9 mouse cellular contexts compared by ENCODE assay signal in the genomic region with DNA sequence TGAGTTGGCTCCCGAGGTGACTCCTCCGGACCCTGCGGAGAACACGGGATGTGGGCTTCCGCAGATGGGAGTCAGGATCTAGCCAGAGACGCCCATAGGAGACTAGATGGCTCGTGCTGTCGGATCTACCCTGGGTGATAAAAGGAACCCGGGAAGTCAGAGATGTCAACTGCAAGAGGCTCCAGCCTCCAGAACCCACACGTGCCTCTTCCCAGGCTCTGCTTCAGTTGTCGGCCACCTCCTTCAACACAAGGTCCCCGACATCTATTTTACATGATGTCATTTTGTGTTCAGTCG. TPM values are rescaled to one million over a fixed set of nuclear protein-coding genes. Genes with fewer than 3 reads are reported as not detected.
DNase-seq lines count a peak whose midpoint lies in the region; ATAC-seq and TF ChIP-seq lines count a peak whose summit lies in the region.
"Had no signal": no experiment of that assay in that cellular context is flagged by ENCODE, and none has a peak within 500 bp of the region (broad histone marks: within the 10 kb centered on the region; RNA-seq: fewer than 3 reads in every experiment).

No protein-coding gene starts in this region.

- peak; percentile 21 for DNase-seq in embryo, embryonic 10 days (ENCODE audit: low spot score)
- no peak for DNase-seq in embryo, embryonic 9.5 days (ENCODE audit: extremely low spot score)
- DNase-seq in lung, postnatal 0 days (ENCODE audit: low spot score), result no peak
- DNase-seq in lung, postnatal 14 days, result no peak
- no peak for DNase-seq in adrenal gland, adult 8-10 months
- no peak for DNase-seq in urinary bladder, postnatal 4 days (ENCODE audit: low spot score in 2 of 2)

- no peaks in the 10 kb centered on the region for H3K36me3 ChIP-seq in lung, postnatal 0 days (ENCODE audit: insufficient read depth, low read length)
- no peaks in the 10 kb centered on the region for H3K36me3 ChIP-seq in limb, embryonic 12.5 days
- no peaks in the 10 kb centered on the region for H3K36me3 ChIP-seq in stomach, embryonic 14.5 days (ENCODE audit: control insufficient read depth, insufficient read depth, low read length)

- H3K27me3 ChIP-seq in lung, postnatal 0 days (replicated peaks; ENCODE audit: insufficient read depth, low read length), result no peaks in the 10 kb centered on the region
- peaks cover 20% of the 10 kb centered on the region for H3K27me3 ChIP-seq in limb, embryonic 12.5 days
- no peaks in the 10 kb centered on the region for H3K27me3 ChIP-seq in stomach, embryonic 14.5 days (ENCODE audit: control insufficient read depth, insufficient read depth, low read length)

- WGBS in lung, postnatal 0 days, result 20% methylated on average over 12 of the region's 13 CpGs
- 21% methylated on average over 13 of the region's 13 CpGs for WGBS in limb, embryonic 12.5 days
- 38% methylated on average over 13 of the region's 13 CpGs for WGBS in stomach, embryonic 14.5 days

- TF ChIP-seq CTCF in lung, postnatal 0 days (IDR thresholded peaks at IDR 0.05), result no peak

- TF ChIP-seq EP300 in lung, postnatal 0 days (IDR thresholded peaks at IDR 0.05), result no peak

- H3K9ac ChIP-seq in lung, postnatal 0 days (replicated peaks; ENCODE audit: low read depth), result no peak overlapping the region
- 0 out of 2 replicates have a peak overlapping the region, but pooled peaks have one; percentile 73 for H3K9ac ChIP-seq in limb, embryonic 12.5 days (replicated peaks)
- no peak overlapping the region for H3K9ac ChIP-seq in stomach, embryonic 14.5 days (replicated peaks; ENCODE audit: low read depth, low read length)

- ATAC-seq in lung, postnatal 0 days, result no peak
- ATAC-seq in limb, embryonic 12.5 days (ENCODE audit: insufficient number of reproducible peaks, insufficient read depth, low FRiP score, low TSS enrichment, low read depth), result no peak
- no peak for ATAC-seq in stomach, embryonic 14.5 days (ENCODE audit: insufficient number of reproducible peaks, insufficient read depth, low FRiP score, low read depth)

- no peaks in the 10 kb centered on the region for H3K9me3 ChIP-seq in lung, postnatal 0 days (ENCODE audit: low read length)
- H3K9me3 ChIP-seq in limb, embryonic 12.5 days, result no peaks in the 10 kb centered on the region
- H3K9me3 ChIP-seq in stomach, embryonic 14.5 days (ENCODE audit: control insufficient read depth, low read depth, low read length), result no peaks in the 10 kb centered on the region

- no peaks in the 10 kb centered on the region for H3K4me1 ChIP-seq in lung, postnatal 0 days (ENCODE audit: insufficient read depth, low read depth, low read length)
- H3K4me1 ChIP-seq in limb, embryonic 12.5 days (replicated peaks), result no peaks in the 10 kb centered on the region
- H3K4me1 ChIP-seq in stomach, embryonic 14.5 days (ENCODE audit: control insufficient read depth, insufficient read depth, low read length), result no peaks in the 10 kb centered on the region

- H3K4me2 ChIP-seq in lung, postnatal 0 days (replicated peaks; ENCODE audit: low read depth, low read length), result peak overlapping the region; percentile 71
- peak overlapping the region; percentile 60 for H3K4me2 ChIP-seq in limb, embryonic 12.5 days
- H3K4me2 ChIP-seq in stomach, embryonic 14.5 days (replicated peaks; ENCODE audit: low read depth, low read length), result peak overlapping the region; percentile 66

- peak overlapping the region; percentile 49 for H3K4me3 ChIP-seq in lung, postnatal 0 days (ENCODE audit: low read depth, low read length)
- H3K4me3 ChIP-seq in limb, embryonic 12.5 days (replicated peaks), result peak overlapping the region; percentile 62
- peak overlapping the region; percentile 45 for H3K4me3 ChIP-seq in stomach, embryonic 14.5 days (ENCODE audit: low read depth, low read length)

- no peak overlapping the region for H3K27ac ChIP-seq in lung, postnatal 0 days (ENCODE audit: low read length)
- H3K27ac ChIP-seq in limb, embryonic 12.5 days, result no peak overlapping the region
- H3K27ac ChIP-seq in stomach, embryonic 14.5 days (ENCODE audit: low read length), result no peak overlapping the region
- H3K27ac ChIP-seq: macrophage had no signal

RNA-seq across cellular contexts. Expression of gene Cnksr2, which starts 0.7 kb away (rescaled TPM):
- 0.33 and 0.46 TPM in 2 replicates for polyA plus RNA-seq in lung, postnatal 0 days (2015; fragmentation: Nextera tagmentation; extraction: Ambion mirVana)
- polyA plus RNA-seq in limb, embryonic 12.5 days (2016; fragmentation: Nextera tagmentation; extraction: Ambion mirVana), result 5.2 and 5.3 TPM in 2 replicates
- polyA plus RNA-seq in stomach, embryonic 14.5 days (2014; fragmentation: Nextera tagmentation; extraction: Ambion mirVana), result 3.2 and 3.6 TPM in 2 replicates
- 10 to 100 TPM in 2 of 4 experiments, 1 to 10 TPM in 2; 6.3 to 12.3 (median 8.8) TPM for total RNA-seq in adrenal gland, adult 8-10 months (2022)
- polyA plus RNA-seq: macrophage had no signal
